Mouse (Mus musculus): ENCODE results near the gene Sept4.

DNA sequence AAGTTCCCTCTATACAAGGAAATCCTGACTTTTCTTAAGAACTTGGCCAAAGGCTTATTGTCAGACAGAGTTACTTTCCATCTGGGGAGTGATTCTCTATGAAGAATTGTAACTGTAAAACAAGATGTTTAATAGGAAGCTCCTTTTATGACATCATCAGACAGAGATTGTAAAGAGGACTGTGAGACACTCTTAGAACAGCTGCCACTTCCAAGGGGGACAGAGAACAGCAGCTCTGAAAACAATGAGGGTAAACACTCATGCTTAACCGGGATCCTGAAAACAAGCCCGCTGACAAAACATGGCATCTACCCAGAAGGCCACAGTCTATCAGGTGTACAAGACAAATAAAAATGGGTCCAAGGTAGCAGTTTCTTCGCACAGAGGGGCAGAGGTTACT, 2.2 kb upstream of the Sept4 start, which contains the start of gene Gm11492:
- no peak for TF ChIP-seq CTCF (IDR thresholded peaks at IDR 0.05; ENCODE audit: extremely low read depth, insufficient read depth, insufficient read length, insufficient replicate concordance)
- no peak for TF ChIP-seq POLR2A (IDR thresholded peaks at IDR 0.05; ENCODE audit: low read depth, low read length)
